Mouse (Mus musculus) monocyte, adult 2 months (primary cell): ENCODE data around the gene Gm13278.
"Not testable (repeated sequence)": the region's sequence is repeated elsewhere in the genome, so short reads cannot be mapped to it uniquely, and the experiment has no call there.

ENCODE experiments used
- DNase-seq, 2 experiments: peaks; one replicate each; pipeline ENCODE4 v3.0.0; 2022; ENCODE audit warnings: low spot score in 2 of 2, low read depth in 1 of 2

Gene Gm13278

GRCm38 (mm10) chr4:88788402-88788801 is 2.9 kb upstream of the Gm13278 start, which contains the start of gene Gm13277:
Gm13277 (plus strand) TSS chr4:88788632.
- DNase-seq, result peak in 1 of 2 experiments; percentile 58

GRCm38 (mm10) chr4:88793936-88794675 is 2.8 kb downstream of the Gm13278 start, which contains the start of gene Gm13275:
Gm13275 (plus strand) TSS chr4:88794487.
- peak; percentile 61 to 85 for DNase-seq

- DNase-seq, result not testable (repeated sequence)
These were observed 5.7 kb downstream of the Gm13278 start, which contains the start of gene Gm13279 for GRCm38 (mm10) chr4:88797097-88797496. Gm13279 (plus strand) TSS chr4:88797397.

- not testable (repeated sequence) for DNase-seq
These were observed 8.0 kb downstream of the Gm13278 start, which contains the start of gene Gm13285 for GRCm38 (mm10) chr4:88799365-88799764. Gm13285 (plus strand) TSS chr4:88799665.

GRCm38 (mm10) chr4:88802954-88803353 is 11.6 kb downstream of the Gm13278 start, which contains the start of gene Gm13287:
Gm13287 (plus strand) TSS chr4:88803254.
- not testable (repeated sequence) for DNase-seq

- not testable (repeated sequence) for DNase-seq
These were observed 13.9 kb downstream of the Gm13278 start, which contains the start of gene Gm13288 for GRCm38 (mm10) chr4:88805231-88805630. Gm13288 (plus strand) TSS chr4:88805531.

- peak in 1 of 2 experiments; percentile 2 for DNase-seq
These were observed 14.4 kb downstream of the Gm13278 start for GRCm38 (mm10) chr4:88805761-88806160.

GRCm38 (mm10) chr4:88815928-88816327 is 24.6 kb downstream of the Gm13278 start, which contains the start of gene Ifna7:
Ifna7 (plus strand) TSS chr4:88816228.
- no peak for DNase-seq

- no peak for DNase-seq
These were observed 28.3 kb downstream of the Gm13278 start, which contains the start of gene Ifna11 for GRCm38 (mm10) chr4:88819659-88820058. Ifna11 (plus strand) TSS chr4:88819959.

- DNase-seq, result no peak
These were observed 31.6 kb downstream of the Gm13278 start for GRCm38 (mm10) chr4:88822995-88823394.

- DNase-seq, result not testable (repeated sequence)
These were observed 35.8 kb downstream of the Gm13278 start, which contains the start of gene Ifna6 for GRCm38 (mm10) chr4:88827116-88827515. Ifna6 (plus strand) TSS chr4:88827416.

GRCm38 (mm10) chr4:88830523-88830922 is 39.2 kb downstream of the Gm13278 start:
- no peak for DNase-seq

GRCm38 (mm10) chr4:88835225-88835624 is 43.9 kb downstream of the Gm13278 start, which contains the start of gene Ifna5:
Ifna5 (plus strand) TSS chr4:88835525.
- not testable (repeated sequence) for DNase-seq

- no peak for DNase-seq
These were observed 47.5 kb downstream of the Gm13278 start for GRCm38 (mm10) chr4:88838828-88839227.

- no peak for DNase-seq
These were observed 48.7 kb downstream of the Gm13278 start for GRCm38 (mm10) chr4:88840058-88840457.

GRCm38 (mm10) chr4:88841438-88841911 is 50.1 kb downstream of the Gm13278 start, which contains the start of gene Ifna4:
Ifna4 (plus strand) TSS chr4:88841861.
- DNase-seq, result no peak
